Mouse (Mus musculus) kidney, adult 11 months (tissue): ENCODE measurements around the gene Plekhg3.

ENCODE experiments used
- DNase-seq: peaks from one replicate; pipeline ENCODE4 v3.0.0; 2022

Plekhg3 gene

DNA sequence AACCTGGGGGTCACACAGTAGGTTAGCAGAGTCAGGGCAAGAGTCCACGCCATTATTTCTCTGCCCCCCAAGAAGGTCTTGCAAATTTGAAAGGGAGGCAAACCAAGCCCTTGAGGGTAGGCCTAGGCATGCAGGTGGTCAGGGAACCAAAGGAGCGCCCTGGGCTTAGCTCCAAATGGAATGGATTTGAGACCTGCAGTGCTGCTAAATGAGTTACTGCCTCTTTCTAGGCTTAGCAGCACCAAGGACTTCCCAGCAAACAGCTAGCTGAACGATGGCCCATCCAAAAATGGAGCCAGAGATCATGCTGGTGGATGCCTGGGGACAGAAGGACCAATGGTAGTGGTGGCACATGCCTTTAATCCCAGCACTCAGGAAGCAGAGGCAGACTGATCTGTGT lies 60.3 kb downstream of the Plekhg3 start:
- DNase-seq: no peak

DNA sequence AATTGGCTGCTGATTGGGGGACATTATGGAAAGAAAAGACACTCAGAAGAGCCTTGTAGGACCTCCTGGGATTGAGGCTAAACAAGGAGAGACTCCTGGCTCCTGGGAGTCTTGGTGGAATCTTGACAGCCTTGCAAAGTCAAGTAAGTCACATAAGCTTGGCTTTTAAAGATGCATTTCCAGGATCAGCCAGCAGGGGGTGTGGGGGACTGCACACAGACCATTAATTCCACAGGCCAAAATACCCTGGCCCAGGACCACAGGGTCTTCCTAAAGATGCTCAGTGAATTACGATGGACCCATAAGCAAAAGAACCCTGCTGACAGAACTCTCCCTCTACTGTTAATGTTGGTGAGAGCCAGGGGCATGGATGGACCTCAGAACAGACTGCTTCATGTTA lies 61.5 kb downstream of the Plekhg3 start:
- DNase-seq: no peak

DNA sequence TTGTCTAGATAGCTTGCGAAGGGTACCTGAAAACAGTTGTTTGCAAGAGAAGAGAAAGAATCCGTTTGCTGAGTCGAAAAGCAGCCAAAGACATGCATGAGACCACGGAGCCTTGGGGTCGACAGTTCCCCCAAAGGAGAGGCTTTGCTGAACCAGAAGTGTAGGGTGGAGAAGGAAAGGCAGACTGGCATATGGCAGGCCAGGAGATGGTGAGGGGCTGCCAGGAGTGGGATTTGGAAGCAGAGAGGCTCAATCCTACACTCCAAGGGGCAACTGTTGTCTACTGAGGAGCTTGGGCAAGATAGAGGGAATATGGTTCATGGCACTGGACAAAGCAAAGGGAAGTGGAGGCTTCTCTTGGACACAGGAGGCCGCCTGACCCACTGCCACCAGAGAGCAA lies 62.6 kb downstream of the Plekhg3 start:
- no peak for DNase-seq

DNA sequence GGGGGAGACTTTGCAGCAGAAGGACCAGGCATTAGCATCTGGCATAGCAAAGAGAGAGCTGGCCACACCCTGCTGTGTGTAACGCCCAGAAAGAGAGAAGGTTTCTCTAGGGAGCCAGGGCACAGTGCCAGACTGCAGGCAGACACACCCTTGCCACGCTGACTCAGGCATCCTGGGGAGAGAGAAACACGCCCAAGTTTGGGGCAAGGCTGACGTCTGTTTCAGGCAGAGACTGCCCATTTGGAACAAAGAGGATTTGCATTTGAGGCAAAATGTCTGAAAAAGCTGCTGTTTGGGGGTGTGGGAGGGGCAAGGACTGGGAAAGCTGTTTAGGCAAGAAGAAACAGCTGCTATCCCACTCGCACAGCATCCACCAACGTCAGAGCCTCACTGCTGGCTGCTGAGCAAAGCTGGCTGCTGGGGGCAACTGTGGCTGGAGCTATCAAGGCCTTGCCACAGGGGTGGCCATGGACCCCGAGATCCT lies 63.2 kb downstream of the Plekhg3 start:
- peak; percentile 55 for DNase-seq

DNA sequence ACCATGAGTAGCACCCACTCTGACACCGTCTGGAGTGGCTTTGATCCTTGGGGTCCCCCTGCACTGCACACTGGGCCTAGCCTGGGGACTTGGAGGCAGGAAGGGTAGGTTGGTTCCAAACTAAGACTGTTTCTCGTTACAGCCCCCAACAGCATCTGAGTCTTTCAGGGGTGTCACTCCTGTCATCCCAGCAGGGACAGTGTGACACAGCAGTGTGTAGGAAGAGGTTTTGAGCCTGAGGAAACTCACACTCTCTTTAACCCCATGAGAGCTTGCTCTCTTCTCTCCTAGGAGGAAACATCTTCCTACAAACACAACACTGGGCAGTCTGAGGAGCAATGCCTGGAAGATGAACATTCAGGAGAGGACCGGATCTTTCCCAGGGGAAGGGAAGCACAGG lies 63.9 kb downstream of the Plekhg3 start:
- DNase-seq: no peak

DNA sequence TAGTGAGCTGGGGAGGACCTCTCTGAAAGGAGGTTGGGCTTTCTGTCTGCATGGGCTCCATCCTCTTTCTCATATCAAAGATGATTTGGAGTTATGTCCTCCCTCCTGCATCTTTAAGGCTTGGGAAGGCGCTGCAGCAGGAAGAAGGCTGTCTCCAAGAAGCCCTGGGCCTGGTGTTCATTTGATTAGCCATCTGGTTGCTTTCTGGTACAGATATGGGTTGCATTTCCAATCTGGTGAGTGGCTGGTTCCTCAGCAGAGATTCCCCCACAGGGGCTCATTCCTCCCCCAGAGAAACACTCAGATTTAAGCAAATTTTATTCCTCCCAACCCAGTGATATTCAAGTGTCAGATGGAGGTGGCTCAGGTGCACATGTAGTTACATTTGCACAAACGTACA lies 65.1 kb downstream of the Plekhg3 start:
- no peak for DNase-seq

DNA sequence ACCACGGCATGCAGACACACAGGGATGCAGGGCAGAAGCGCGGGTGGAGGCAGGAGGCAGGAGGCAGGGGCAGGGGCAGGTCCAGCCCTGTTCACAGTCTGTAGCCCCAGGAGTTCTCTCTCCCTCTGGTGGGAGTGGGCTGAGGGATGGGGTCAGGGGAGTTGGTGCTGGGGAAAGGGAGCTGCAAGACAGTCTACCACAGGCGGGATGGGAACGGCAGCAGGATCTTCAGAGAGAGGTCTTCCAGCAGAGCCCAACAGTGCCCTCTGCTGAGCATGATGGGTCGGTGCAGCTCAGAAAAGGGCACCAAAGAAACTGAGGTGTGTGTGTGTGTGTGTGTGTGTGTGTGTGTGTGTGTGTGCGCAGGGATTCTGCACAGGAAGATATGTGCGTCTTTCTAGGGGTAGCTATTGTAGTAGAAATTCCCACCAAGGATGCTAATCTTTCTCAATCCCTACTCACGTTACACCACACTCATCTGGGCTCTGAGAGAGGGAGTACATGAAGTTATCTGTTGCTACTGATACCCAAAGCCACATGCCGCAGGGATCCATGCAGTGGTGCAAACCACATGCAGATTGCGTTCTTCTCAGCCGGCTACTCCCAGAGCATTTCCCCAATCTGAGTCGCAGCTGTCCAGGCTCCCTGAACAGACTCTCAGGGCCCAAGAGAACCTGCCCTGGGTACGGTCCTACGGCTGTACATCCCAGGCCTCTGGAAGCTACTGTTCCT lies 65.8 kb downstream of the Plekhg3 start:
- DNase-seq: peak; percentile 52

DNA sequence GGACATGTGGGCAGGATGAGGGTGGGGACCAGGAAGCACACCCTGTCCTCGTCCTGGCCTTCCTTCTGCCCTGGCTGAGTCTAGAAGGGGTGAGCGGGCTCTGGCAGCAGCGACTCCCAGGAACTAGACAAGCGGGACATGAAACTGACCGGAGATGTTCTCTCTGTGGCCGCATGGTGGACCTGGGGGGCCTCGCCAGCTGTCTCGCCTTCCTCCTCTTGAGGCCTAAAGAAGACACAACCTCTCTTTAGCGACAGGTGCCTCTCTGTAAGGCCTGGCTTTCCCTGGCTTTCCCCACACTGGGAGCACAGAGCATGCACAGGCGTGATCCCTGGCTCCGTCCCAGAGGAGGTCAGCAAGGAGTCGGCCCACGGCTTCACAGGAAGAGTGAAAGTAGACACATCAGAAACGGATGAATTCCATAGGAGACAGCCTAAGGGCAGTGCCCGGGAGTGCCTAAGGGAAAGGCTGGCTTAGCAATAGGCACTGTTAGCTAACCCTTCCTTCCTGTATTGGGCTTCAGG lies 66.9 kb downstream of the Plekhg3 start:
- peak; percentile 57 for DNase-seq

DNA sequence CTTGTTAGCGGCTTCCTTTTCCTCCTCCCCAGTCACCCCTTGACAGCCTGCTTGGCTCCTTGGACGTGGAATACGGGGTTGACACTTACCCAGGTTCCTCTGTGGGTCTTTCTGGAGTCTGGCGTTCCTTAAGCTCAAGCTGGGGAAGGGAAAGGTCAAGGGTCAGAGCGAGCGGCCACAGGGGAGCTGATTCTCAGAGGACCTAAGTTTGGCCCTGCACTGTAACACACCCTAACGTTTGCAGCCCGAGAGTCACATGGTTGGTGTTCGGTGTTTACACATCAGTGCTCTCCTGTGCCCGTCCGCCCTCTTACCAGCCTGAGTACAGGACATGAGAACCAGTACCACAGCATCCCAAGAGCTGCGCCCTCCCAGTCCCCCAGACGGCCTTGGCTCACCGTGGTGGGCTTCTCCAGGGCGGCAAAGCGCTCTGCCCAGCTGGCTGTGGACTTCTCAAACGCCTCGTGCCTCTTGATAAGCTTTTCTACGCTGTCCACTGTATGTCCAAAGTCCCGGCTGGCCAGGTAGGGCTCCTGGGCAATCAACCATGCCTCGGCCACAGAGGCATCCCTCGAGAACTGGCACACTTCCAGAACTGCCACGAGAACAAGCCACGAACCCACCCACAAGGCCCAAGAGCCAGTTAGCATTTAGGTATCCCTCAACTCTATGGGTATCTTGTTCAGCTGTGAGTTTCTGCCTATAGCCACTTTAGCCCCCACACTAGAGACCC lies 67.7 kb downstream of the Plekhg3 start:
- DNase-seq: peak; percentile 68

DNA sequence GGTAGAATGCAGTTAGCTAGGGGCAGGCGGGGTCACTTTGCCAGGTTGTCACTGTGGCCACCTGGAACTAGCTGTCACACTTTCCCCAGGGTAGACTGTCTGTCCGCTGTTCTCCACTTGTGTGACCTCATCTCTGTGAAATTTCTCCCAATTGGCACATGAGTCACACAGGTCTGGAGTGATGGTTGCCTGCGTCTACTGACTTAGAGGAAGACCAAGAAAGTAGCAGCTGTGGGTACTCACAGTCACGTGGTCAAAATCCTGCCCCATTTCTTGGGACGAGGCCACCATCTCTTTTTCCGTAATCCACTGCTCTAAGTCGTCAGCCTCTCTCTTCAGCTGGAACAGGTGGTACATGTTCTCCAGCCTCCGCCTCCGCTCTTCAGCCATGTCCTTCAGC lies 73.1 kb downstream of the Plekhg3 start:
- no peak for DNase-seq

DNA sequence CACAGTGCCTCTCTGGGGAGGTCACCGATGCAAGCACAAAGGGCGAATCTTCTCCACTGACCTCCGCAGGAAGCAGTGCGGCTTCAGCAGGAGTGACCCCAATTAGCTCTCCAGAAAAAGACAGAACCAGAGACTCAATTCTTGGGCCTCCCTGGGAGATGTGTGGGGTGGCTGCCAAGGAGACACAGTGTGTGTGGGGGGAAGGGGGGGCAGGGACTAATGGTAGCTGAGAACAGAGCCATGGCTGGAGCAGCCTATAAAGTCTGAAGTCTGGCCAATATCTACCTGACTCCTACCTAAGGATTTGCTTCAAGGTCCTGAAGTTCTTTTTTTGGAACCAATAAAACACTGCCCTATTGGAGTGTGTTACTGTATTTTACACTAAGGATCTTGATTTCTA lies 73.9 kb downstream of the Plekhg3 start:
- no peak for DNase-seq

DNA sequence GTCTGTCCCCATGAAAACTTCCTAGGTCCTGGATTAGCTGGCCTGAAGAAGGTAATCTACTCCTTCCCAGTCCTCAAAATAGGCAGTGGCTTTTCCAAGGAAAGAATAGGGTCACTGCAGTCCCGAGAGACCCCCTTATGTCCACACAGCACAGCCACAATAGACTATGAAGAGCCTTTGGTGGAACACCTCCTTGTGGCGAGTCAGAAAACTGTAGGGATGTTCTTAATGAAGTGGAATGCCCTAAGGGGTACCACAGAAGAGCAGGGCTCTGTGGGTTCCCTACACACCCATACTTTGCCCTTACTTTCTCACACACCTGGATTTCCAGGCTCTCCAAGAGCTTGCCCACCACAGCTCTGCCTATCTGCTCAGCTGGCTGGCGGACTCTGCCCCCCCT lies 75.1 kb downstream of the Plekhg3 start:
- DNase-seq: no peak

DNA sequence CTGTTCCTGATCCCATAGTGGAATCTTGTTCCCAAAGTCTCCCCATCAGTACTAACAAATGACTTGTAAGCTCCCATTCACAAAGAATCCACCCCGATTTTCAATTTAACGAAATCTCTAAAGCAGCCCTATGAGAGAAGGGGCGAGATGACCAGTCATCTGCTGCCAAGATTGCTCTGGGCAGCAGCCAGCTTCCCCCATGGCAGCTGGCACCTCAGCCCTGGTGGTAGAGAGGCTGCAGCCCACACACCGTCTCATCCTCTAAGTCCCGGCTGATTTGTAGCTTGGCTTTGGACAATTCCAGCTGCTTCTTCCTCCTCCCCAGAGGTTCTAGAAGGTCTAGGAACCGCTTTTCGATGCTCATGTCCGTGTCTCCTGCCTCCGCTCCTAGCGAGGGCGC lies 77.5 kb downstream of the Plekhg3 start:
- no peak for DNase-seq

DNA sequence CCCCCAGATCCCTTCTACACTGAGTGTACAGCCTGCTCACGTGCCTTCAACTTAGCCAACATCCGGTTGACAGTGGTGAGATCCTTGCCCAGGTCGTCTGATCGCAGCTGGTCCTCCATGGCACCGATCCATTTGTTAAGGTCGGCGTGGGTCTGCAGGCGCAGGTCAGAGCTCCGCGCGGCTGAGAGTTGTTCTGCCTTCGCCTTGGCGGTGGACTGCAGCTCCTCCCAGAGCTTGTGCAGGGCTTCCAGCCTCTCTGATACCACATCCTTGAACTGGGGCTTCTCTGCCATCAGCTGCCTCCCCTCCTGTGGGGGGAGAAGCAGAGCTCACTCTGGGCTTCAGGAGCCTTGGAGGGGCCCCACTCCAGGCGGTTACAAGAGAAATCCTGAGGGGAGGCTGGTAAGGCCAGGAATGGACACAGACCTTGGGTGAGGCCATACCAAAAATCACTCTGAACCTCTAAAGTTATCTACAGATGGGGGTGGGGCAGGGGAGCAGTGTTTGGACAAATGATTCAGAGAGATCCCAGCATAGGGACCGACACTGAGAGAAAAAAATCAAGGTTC lies 78.4 kb downstream of the Plekhg3 start:
- DNase-seq: no peak

DNA sequence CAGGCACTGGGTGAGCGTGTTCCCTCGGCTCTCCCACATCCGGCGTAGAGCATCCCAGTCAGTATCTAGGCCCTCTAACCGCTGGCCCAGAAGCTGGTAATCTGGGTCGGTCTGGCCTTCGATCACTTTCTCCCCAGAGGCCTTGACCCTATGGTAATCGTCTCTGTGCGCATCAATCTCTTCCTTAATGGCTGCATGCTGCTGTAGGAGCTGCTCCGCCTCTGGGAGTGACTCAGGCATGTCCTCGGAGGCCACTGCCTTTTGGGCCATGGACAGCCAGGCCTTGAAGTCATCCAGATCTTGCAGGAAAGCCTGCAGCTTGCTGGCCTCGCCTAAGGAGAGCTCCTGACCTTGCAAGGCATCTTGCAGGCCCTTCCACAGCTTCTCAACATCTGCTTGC lies 81.9 kb downstream of the Plekhg3 start:
- no peak for DNase-seq

DNA sequence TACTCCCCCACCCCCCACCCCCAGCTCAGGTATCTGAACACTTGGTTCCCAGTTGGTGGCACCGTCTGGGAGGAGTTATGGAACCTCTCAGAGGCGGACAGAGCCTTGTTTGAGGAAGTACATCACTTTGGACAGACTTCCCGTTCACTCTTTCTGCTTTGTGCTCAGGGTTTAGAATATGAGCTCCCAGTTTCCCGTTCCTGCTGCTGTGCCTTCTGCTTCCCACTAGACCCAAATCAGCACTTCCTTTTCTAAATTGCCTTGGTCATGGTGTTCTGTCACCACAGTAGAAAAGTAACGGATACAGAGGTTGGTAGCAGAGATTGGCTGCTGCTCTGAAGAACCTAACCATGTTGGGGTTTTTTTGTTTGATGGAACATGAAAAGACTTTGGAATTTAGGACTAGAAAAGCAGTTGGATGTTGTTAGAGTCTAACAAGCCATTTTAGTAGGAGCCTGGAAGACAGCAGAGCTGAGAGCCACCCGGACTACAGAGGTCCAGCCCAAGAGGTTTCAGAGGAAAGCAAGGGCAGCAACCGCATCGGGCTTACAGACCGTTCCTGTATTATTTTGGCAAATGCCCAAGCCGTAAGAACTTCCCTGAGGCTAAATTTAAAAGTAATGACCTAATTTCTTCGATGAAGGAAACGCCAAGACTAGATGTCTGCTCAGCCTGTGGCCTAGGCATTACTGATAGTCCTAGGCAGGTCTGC lies 84.3 kb downstream of the Plekhg3 start:
- no peak for DNase-seq

DNA sequence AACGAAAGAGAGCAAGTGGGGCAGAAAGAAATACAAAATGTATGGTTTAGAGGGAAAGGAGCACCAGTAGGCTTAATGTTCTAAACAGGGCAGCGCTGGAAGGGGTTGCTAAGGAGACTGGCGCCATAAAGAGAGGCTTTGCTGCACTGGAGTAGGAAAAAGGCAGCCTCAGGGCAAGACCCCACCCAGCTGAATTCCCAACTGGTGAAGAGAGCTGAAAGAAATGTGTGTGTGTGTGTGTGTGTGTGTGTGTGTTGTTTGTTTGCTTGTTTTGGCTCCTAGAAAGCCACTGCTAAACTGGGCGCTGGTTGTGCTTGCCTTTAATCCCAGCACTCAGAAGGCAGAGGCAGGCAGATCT lies 84.9 kb downstream of the Plekhg3 start:
- no peak for DNase-seq

DNA sequence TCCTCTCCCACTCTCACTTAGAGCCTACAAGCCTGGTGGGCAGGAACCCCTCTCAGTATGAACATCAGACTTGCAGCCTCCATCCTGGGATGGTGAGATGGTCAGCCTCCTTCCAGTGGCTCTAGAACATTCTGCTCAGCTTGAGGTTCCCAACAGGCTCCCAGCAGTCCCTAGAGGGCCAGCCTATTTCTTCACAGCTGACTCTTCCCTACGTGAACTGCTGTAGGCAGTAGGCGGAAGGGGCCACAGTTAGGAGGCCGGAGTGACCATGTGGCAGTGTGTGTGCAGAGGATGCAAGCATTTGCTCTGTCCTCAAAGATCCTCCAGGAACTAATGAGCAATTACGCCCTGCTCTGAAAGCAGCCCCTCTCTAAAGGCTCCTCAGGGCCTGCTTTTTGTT lies 87.5 kb downstream of the Plekhg3 start:
- DNase-seq: no peak

DNA sequence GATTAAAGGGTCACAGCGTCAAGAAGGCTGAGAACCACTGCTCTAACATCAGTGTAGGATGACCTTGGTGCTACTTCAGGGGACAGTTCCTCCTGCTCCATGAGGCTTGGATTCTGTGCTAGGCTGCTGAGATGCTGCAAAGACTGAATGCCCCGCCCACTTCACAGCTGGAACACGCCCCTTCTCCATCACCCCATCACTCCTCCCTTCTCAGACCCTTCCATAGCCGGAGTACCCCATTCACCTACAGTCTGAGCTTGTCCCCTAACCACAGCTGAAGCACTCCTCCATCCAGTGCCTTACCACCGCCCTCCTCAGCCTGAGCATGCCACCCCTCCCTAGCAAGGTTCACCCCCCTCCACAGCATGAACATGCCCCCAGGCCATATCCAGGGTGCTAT lies 89.2 kb downstream of the Plekhg3 start:
- DNase-seq: no peak

DNA sequence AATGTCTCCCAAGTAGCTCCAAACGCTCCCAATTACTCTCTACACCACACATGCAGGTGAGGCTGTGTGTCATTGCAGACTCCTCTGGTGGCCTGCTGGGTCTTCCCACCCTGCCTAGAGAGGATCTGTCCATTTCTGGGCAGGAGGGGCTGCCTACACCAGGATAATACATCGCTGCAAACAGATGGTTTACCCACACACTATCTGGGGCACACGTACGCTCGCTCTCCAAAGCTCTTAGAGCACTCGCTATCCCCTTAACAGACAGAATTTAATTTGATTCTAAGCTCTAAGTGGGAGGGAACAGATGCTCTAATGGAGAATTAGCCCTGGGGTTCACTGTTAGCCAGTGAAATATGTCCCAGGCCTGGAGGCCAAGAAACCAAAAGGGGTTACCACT lies 92.7 kb downstream of the Plekhg3 start:
- DNase-seq: no peak
